Mouse (Mus musculus) gastrocnemius, adult 2 months (tissue): ENCODE results near the gene Abcg2. TPM values are rescaled to one million over a fixed set of nuclear protein-coding genes. Genes with fewer than 3 reads are reported as not detected.

Experiments used
- DNase-seq: peaks from one replicate; pipeline ENCODE4 v3.0.0; 2022
- H3K27ac ChIP-seq: fragments of 200-600 bp; 2 replicates; pipeline ENCODE4 v1.8.1; 2022; ENCODE audit warnings: mild to moderate bottlenecking
- H3K4me3 ChIP-seq: fragments of 200-600 bp; 2 replicates; pipeline ENCODE4 v1.8.1; 2022; ENCODE audit warnings: mild to moderate bottlenecking, moderate library complexity
- CTCF ChIP-seq: fragments of 200-600 bp; IDR thresholded peaks from 2 replicates; pipeline ENCODE4 v1.8.1; 2022; ENCODE audit warnings: antibody characterized with exemption, mild to moderate bottlenecking, moderate library complexity
- intact Hi-C: fragments of 180-260 bp; cut with DNase I; formaldehyde crosslinking; loops from one replicate; pipeline ENCODE4 v1.15.1; 2025
- total RNA-seq, 2 experiments: library from RNA; stranded (reverse); gene quantifications; 2 replicates each; pipeline ENCODE4 v1.2.3; 2021

Abcg2 gene
- total RNA-seq, 2 experiments from 2014 or later, result 16.5 to 16.9 TPM

DNA sequence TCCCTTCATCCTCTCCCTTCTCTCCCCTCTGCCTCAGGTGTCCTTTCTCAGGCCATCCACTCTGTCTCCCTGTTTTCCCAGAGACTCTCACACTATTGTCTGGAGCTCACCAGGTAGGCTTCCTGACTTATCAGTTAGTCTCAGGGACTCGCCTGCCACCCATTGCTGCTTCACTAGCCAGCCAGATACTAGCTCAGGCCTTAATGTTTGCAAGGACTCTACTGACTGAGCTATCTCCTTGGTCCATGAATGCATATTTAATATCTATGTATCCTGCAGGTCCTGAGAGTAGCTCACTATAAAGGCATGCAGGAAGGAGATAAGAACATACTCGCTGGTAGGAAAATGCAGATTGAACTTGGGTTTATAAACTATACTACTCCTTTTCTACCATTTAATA lies 57.9 kb downstream of the Abcg2 start:
- no peak for TF ChIP-seq CTCF
- DNase-seq, result no peak
- H3K4me3 ChIP-seq, result peak overlapping the region; percentile 82
- peak overlapping the region; percentile 88 for H3K27ac ChIP-seq
- intact Hi-C loops, result no loop called here

DNA sequence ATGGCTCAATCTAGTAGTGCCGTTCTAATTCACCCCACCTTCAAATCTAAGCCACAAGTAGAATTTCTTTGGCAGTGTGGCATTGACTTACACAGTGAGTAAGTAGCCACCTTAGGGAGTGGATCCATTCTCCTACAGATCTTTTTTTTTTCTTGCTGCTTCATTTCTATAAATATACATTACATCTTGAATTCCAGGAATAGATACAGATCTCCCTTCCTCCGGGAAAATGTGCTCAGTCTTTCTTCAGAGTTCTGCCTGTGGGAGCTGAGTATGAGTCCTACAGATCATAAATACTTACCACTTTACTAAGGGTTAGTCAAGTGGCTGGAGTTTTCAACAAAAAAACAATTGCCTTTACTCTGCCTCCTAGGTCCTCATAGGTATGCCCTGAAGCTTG lies 60.3 kb downstream of the Abcg2 start:
- Histone ChIP-seq H3K4me3 (peak overlapping the region; percentile 9; the same call in 1 of the 2 replicates), H3K27ac (peak overlapping the region; percentile 59)
- intact Hi-C loops, result no loop called here
- no peak for TF ChIP-seq CTCF
- no peak for DNase-seq

- no peak for DNase-seq
- Histone ChIP-seq H3K27ac (peak overlapping the region; percentile 74), H3K4me3 (no peak overlapping the region; the same call in 1 of the 2 replicates)
- intact Hi-C loops, result no loop called here
- no peak for TF ChIP-seq CTCF
Measured at GRCm38 (mm10) chr6:58648100-58648749, 63.9 kb downstream of the Abcg2 start.

DNA sequence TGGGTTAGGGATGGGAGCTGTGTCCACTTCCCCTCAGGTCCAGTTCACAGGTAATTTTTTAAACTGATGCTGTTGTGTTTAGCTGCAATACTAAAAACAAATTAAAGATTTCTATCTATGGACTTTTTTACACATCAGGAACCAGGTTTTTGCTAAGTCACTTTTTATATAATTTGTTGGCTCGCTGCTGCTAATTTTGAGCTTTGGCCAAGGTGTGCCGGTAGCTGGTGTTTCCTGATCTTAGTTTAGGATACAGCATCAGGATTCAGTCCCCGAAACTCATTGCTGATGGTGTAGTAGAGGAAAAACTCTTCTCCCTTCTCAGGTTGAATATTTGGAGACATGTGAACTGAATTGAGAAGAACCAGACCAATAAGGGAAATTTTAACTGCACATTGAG lies 65.8 kb downstream of the Abcg2 start:
- H3K4me3 ChIP-seq, result peak overlapping the region; percentile 41
- no peak for DNase-seq
- TF ChIP-seq CTCF, result no peak

GRCm38 (mm10) chr6:58651038-58651437 lies 66.7 kb downstream of the Abcg2 start:
- Histone ChIP-seq H3K27ac (peak overlapping the region; percentile 74; the same call in 1 of the 2 replicates), H3K4me3 (peak overlapping the region; percentile 4; the same call in 1 of the 2 replicates)
- TF ChIP-seq CTCF, result no peak
- DNase-seq, result no peak
- intact Hi-C loops, result no loop called here

More for the DNA sequence above, 65.8 kb downstream of the Abcg2 start:
- H3K27ac ChIP-seq, result peak overlapping the region; percentile 74
- intact Hi-C loops, result no loop called here

DNA sequence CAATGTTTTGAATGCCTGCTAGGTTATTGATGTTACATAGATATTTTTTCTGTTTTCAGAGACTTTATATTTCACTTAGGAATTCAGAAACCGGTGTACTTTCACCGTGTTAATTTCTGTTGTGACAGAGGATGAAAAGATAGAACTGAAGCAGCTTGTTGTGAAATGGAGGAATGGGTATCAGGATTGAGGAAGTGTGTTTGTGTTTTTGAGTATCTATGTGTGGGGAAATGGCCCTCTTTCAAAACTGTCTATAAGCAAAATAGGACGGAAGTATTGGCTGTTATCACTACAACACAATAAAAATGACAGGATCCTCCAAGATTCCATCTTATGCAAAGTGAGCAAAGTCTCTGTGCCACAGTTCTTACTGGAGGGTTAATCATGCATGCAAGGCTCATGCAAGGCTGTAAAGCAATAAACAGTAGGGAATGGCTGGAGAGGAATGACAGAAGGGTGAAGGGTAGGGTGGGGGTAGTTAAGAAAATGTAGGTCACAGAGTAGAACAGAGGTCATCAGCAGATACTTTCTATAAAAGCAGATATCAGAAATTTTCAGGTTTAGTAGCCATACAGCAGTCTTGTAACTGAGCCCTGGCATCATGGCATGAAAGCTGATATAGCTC lies 76.7 kb downstream of the Abcg2 start:
- no peak overlapping the region for H3K27ac ChIP-seq
- no peak for TF ChIP-seq CTCF
- DNase-seq, result no peak
- no peak overlapping the region for H3K4me3 ChIP-seq
- intact Hi-C loops, result no loop called here

DNA sequence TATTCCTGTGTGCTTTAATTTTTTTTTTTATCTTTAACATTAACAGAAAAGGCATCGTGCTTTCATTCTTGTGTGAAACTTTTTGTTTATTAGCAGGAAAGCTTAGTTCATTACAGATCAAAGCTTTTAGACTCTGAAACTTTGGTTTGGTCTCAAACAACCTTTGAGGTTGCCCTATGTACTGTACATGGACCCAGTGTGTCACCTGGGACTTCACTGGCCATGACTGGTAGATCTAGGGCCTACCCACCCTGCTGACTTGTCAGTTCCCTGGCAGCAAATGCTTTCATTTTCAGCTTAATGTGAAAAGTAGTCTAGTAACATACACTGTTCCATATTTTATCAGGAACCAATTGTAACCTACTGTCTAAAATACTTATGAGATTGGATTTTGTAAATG lies 93.5 kb downstream of the Abcg2 start:
- intact Hi-C loops, result no loop called here
- no peak for TF ChIP-seq CTCF
- Histone ChIP-seq H3K27ac (no peak overlapping the region), H3K4me3 (no peak overlapping the region)
- no peak for DNase-seq

DNA sequence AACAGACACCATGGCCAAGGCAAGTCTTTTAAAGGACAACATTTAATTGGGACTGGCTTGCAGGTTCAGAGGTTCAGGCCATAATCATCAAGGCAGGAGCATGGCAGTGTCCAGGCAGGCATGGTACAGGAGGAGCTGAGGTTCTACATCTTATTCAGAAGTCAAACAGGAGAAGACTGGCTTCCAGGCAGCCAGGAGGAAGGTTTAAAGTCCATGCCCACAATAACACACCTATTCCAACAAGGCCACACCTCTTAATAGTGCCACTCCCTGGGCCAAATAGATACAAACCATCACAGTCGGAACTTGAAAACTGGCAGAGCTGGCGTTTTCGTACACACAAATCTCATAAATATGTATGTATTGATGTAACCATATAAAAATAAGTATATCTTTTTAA lies 94.2 kb downstream of the Abcg2 start:
- TF ChIP-seq CTCF, result no peak
- intact Hi-C loops, result no loop called here

GRCm38 (mm10) chr6:58691584-58691983 lies 107.3 kb downstream of the Abcg2 start:
- no peak overlapping the region for H3K4me3 ChIP-seq
- no peak for DNase-seq
- no peak overlapping the region for H3K27ac ChIP-seq
- intact Hi-C loops, result no loop called here
- no peak for TF ChIP-seq CTCF

More for the DNA sequence above, 94.2 kb downstream of the Abcg2 start:
- no peak for DNase-seq
- H3K4me3 ChIP-seq, result no peak overlapping the region
- H3K27ac ChIP-seq, result no peak overlapping the region

DNA sequence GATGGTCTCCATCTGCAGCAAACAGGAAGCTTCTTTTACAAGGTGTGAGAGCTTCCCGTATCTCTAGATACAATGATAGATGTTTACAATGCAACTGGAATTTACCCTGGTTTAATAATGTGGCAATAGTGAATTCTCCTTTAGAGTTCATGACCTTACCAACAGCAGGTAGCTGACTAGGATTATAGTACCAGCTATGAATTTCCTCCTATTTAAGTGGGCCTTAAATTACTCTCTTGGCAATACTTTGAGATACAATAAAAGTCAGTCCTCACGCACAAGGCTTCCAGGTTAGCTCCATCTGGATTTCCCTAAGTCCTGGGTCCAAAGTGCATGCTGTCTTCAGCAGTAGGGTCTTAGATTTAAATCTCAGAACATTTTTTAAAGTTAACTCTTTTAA lies 109.9 kb downstream of the Abcg2 start:
- DNase-seq, result no peak
- no peak for TF ChIP-seq CTCF
- intact Hi-C loops, result no loop called here
- Histone ChIP-seq H3K27ac (no peak overlapping the region), H3K4me3 (no peak overlapping the region)

GRCm38 (mm10) chr6:58694765-58695164 lies 110.4 kb downstream of the Abcg2 start:
- no peak for TF ChIP-seq CTCF
- intact Hi-C loops, result no loop called here
- Histone ChIP-seq H3K4me3 (no peak overlapping the region), H3K27ac (no peak overlapping the region)
- no peak for DNase-seq

DNA sequence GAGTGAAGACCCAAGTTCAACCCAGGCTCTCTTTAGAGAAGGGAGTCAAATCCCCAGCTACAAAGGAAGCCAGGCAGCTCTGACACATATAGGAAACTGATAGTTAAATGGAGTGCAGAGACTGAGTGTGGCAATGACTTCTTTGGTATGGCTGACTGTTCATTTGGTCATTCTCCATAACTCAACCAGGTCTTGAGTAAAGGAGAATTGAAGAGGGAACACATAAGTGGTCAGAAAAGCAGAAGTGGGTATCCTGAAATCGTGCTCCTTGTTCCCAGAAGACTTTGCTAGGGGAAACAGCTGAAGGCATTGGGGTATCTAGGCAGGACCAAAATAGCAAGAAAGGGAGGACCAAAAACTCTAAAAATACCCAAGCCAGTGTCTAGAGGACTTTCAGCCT lies 126.0 kb downstream of the Abcg2 start:
- intact Hi-C loops, result no loop called here
- no peak for DNase-seq
- no peak overlapping the region for H3K4me3 ChIP-seq
- H3K27ac ChIP-seq, result no peak overlapping the region
- TF ChIP-seq CTCF, result no peak

GRCm38 (mm10) chr6:58711909-58712308 lies 127.6 kb downstream of the Abcg2 start:
- no peak for TF ChIP-seq CTCF
- no peak for DNase-seq
- intact Hi-C loops, result no loop called here
- H3K27ac ChIP-seq, result no peak overlapping the region
- H3K4me3 ChIP-seq, result no peak overlapping the region

DNA sequence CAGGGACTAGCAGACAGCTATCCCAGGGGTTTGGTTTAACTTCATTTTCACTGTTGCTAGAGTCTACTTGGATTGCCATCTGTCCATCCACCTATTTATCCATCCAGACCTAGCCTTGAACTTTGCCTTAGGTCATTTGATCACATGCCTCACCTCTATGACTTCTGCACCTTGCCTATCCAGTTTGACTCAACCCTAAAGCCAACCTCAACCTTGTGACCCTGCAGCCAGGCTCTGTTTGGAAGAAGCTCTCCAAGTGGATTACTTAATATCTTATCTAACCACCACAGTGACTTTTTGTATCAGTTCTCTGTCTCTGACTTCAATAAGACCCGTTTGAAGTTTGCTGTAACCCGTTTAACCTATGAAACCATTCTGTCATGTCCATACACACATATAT lies 149.5 kb downstream of the Abcg2 start:
- no peak for TF ChIP-seq CTCF
- intact Hi-C loops, result no loop called here

More for the DNA sequence above, 149.5 kb downstream of the Abcg2 start:
- no peak for DNase-seq
- no peak overlapping the region for H3K27ac ChIP-seq
- no peak overlapping the region for H3K4me3 ChIP-seq
